Mouse (Mus musculus): Measurements from ENCODE around the gene Ppid. TPM values are rescaled to one million over a fixed set of nuclear protein-coding genes. Genes with fewer than 3 reads are reported as not detected.
"Not testable (repeated sequence)": the region's sequence is repeated elsewhere in the genome, so short reads cannot be mapped to it uniquely, and the experiment has no call there.

Gene Ppid
- polyA plus RNA-seq, 1 experiment from 2014 or later = 155 TPM

DNA sequence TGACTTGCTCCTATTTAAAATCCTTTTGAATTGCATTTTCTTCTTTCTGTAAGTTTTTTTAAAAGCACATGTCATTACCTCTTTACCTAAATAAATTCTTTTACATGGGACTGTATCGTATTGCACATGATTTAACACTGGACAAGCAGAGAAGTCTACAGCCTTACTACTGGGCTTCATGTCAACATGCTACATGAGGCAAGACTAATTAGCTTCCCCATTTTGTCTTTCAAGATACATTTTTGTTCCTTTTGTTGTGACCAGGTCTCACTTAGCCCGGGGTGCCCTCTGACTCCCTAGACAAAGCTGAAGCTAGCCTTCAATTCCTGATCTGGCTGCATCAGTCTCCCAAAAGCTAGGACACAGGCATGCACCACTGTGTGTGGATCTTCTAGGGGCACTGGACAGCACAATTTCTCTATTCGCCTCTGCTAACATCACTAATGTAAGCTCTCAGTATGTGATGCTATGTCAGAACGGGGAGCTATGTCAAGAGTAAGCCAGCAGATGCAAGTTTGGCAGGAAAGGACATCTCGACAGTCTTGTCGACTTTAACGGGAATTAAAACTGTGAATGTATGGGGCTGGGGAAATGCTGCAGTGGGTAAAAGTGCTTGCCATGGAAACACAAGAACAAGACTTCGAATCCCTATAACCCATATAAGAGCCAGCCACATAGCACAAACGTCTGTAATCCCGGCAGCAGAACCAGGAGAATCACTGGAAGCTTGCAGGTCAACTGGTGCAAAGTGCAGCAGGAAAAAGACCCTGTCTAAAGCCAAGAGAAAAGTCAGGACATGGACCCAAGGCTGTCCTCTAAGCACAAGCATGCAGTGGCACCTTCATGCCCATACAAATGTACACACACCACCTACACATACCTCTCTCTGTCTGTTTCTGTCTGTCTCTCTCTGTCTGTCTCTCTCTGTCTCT, 29.1 kb upstream of the Ppid start:
- H3K4me1 ChIP-seq (replicated peaks) = peaks cover 26% of the 10 kb centered on the region
- no peaks in the 10 kb centered on the region for H3K9me3 ChIP-seq
- no peak overlapping the region for H3K9ac ChIP-seq
- H3K27me3 ChIP-seq = no peaks in the 10 kb centered on the region
- no peak overlapping the region for H3K4me3 ChIP-seq
- H3K4me2 ChIP-seq = no peak overlapping the region
- no peaks in the 10 kb centered on the region for H3K36me3 ChIP-seq
- WGBS = 77% methylated on average over 10 of the region's 10 CpGs
- ATAC-seq (ENCODE audit: low FRiP score) = no peak
- no peak overlapping the region for H3K27ac ChIP-seq

DNA sequence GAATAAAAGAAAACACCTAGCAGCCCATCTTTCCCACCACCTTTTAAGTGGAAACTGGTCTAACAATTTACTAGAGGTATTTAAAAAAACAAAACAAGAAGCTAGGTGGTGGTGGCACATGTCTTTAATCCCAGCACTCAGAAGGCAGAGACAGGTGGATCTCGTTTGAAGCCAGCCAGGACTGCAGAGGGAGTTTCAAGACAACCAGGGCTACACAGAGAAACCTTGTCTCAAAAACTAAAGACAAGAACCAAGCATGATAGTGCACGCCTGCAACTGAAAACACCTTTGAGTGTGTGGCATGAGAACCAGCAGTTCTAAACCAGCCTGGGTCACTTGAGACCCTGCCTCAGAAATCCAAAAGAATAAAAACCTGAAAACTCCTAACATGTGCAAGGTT, 27.6 kb upstream of the Ppid start:
- no peaks in the 10 kb centered on the region for H3K9me3 ChIP-seq
- H3K9ac ChIP-seq = no peak overlapping the region
- no peak overlapping the region for H3K4me3 ChIP-seq
- peaks cover 30% of the 10 kb centered on the region for H3K4me1 ChIP-seq (replicated peaks)
- H3K27me3 ChIP-seq = no peaks in the 10 kb centered on the region
- H3K27ac ChIP-seq = no peak overlapping the region
- WGBS = 91% methylated on average over 2 of the region's 2 CpGs
- H3K4me2 ChIP-seq = no peak overlapping the region
- no peak for ATAC-seq (ENCODE audit: low FRiP score)
- no peaks in the 10 kb centered on the region for H3K36me3 ChIP-seq

- H3K4me3 ChIP-seq = no peak overlapping the region
- H3K4me1 ChIP-seq (replicated peaks) = peaks cover 25% of the 10 kb centered on the region
- no peak overlapping the region for H3K27ac ChIP-seq
- no peak overlapping the region for H3K4me2 ChIP-seq
- H3K36me3 ChIP-seq = no peaks in the 10 kb centered on the region
- no peak overlapping the region for H3K9ac ChIP-seq
- H3K9me3 ChIP-seq = no peaks in the 10 kb centered on the region
- no peaks in the 10 kb centered on the region for H3K27me3 ChIP-seq
- no peak for ATAC-seq (ENCODE audit: low FRiP score)
- 82% methylated on average over 10 of the region's 10 CpGs for WGBS
These were observed 26.1 kb upstream of the Ppid start for GRCm38 (mm10) chr3:79564875-79565606.

- peak overlapping the region; percentile 91 for H3K9ac ChIP-seq
- WGBS = 2% methylated on average over 60 of the region's 60 CpGs
- H3K36me3 ChIP-seq = no peaks in the 10 kb centered on the region
- H3K27me3 ChIP-seq = no peaks in the 10 kb centered on the region
- H3K4me3 ChIP-seq = peak overlapping the region; percentile 86
- no peaks in the 10 kb centered on the region for H3K9me3 ChIP-seq
- H3K4me1 ChIP-seq (replicated peaks) = peaks cover 23% of the 10 kb centered on the region
- peak; percentile 4 for ATAC-seq (ENCODE audit: low FRiP score)
- peak overlapping the region; percentile 91 for H3K4me2 ChIP-seq
- peak overlapping the region; percentile 85 for H3K27ac ChIP-seq
These were observed 24.1 kb upstream of the Ppid start for GRCm38 (mm10) chr3:79566716-79567691.

DNA sequence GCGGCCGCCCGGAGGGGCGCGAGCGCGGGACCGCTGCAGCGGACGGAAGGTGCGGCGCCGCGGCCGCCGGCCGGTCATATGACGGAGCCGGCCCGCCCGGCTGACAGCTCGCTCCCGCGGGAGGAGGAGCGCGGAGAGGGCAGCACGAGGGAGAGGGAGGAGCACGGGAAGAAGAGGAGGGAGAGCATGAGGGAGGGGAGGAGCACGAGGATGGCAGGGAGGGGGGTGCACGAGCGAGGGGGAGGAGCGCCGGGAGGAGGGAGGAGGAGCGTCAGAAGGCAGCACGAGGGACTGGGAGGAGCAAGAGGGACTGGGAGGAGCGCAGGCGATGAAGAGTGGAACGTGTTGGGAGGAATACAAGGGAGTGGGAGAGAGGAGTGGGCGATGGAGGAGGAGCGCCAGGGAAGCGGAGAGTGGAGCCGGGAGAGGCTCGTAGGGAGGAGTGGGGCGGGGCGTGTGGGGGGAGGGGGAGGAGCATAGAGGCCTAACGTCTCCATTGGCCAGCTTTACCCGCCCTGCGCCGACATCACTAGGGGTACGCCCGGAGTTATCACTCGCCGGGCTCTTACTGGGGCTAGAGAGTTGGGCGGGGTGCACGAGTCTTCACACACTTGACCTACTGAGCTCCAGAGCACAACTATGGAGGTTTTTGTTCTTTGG, 23.3 kb upstream of the Ppid start, which contains the start of gene Fnip2:
Gene Fnip2, minus strand, starts transcription at position 94 of the 660 bp plus-strand sequence.
- H3K9ac ChIP-seq = peak within 1 kb of the TSS; percentile 91
- no peaks in the 10 kb centered on the region for H3K27me3 ChIP-seq
- no peaks in the 10 kb centered on the region for H3K9me3 ChIP-seq
- H3K4me3 ChIP-seq = peak within 1 kb of the TSS; percentile 86
- ATAC-seq (ENCODE audit: low FRiP score) = peak; percentile 96
- H3K36me3 ChIP-seq = no peaks in the 10 kb centered on the region
- peak within 1 kb of the TSS; percentile 91 for H3K4me2 ChIP-seq
- WGBS = under 1% methylated on average over 55 of the region's 55 CpGs
- peak within 1 kb of the TSS; percentile 85 for H3K27ac ChIP-seq
- H3K4me1 ChIP-seq (replicated peaks) = peaks cover 22% of the 10 kb centered on the region

GRCm38 (mm10) chr3:79568629-79569350, 22.4 kb upstream of the Ppid start:
- Histone ChIP-seq H3K4me3 (peak overlapping the region; percentile 86), H3K27me3 (no peaks in the 10 kb centered on the region), H3K4me1 (replicated peaks) (peaks cover 22% of the 10 kb centered on the region), H3K9me3 (no peaks in the 10 kb centered on the region), H3K36me3 (no peaks in the 10 kb centered on the region), H3K9ac (peak overlapping the region; percentile 53; the same call in 1 of the 2 replicates), H3K27ac (peak overlapping the region; percentile 85; the same call in 1 of the 2 replicates), H3K4me2 (peak overlapping the region; percentile 91)
- ATAC-seq (ENCODE audit: low FRiP score) = no peak
- 88% methylated on average over 16 of the region's 16 CpGs for WGBS

DNA sequence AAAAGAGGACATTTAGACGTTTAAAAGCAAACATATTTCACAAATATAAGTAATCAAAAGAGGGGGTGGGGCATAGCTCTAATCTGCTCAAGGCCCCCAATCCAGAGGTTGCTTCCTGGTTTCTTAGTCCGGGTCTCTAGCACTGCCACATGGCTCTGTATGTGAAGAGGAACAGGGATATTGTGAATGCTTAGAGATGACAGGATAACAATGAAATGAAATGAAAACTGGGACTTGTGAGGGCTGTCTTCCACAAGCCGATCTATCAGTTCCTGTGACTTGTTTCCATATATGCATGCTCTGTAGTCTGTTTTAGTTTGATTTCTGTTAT, 21.8 kb upstream of the Ppid start:
- H3K4me2 ChIP-seq = no peak overlapping the region
- H3K27me3 ChIP-seq = no peaks in the 10 kb centered on the region
- no peaks in the 10 kb centered on the region for H3K36me3 ChIP-seq
- 87% methylated on average over 3 of the region's 3 CpGs for WGBS
- no peaks in the 10 kb centered on the region for H3K9me3 ChIP-seq
- ATAC-seq (ENCODE audit: low FRiP score) = no peak
- peaks cover 22% of the 10 kb centered on the region for H3K4me1 ChIP-seq (replicated peaks)
- no peak overlapping the region for H3K9ac ChIP-seq
- H3K4me3 ChIP-seq = no peak overlapping the region
- no peak overlapping the region for H3K27ac ChIP-seq

GRCm38 (mm10) chr3:79572399-79572798, 18.7 kb upstream of the Ppid start:
- WGBS = 69% methylated on average over 3 of the region's 3 CpGs
- Histone ChIP-seq H3K9ac (no peak overlapping the region), H3K36me3 (no peaks in the 10 kb centered on the region), H3K4me2 (no peak overlapping the region), H3K4me1 (replicated peaks) (peaks cover 11% of the 10 kb centered on the region), H3K27me3 (no peaks in the 10 kb centered on the region), H3K4me3 (no peak overlapping the region), H3K27ac (no peak overlapping the region), H3K9me3 (no peaks in the 10 kb centered on the region)
- ATAC-seq (ENCODE audit: low FRiP score) = no peak

DNA sequence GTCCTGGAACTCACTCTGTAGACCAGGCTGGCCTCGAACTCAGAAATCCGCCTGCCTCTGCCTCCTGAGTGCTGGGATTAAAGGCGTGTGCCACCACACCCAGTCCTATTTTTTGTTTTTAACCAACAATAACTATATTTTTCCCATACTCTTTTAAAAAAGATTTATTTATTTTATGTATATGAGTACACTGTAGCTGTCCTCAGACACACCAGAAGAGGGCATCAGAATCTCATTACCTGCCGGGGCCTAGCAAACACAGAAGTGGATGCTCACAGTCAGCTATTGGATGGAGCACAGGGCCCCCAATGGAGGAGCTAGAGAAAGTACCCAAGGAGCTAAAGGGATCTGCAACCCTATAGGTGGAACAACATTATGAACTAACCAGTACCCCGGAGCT, 17.8 kb upstream of the Ppid start:
- not testable (repeated sequence) for H3K4me2 ChIP-seq; H3K27me3 ChIP-seq; H3K27ac ChIP-seq; H3K9me3 ChIP-seq; H3K4me1 ChIP-seq (replicated peaks); ATAC-seq (ENCODE audit: low FRiP score); H3K36me3 ChIP-seq; H3K9ac ChIP-seq; H3K4me3 ChIP-seq
- WGBS = 96% methylated on average over 5 of the region's 5 CpGs

- no peak for ATAC-seq (ENCODE audit: low FRiP score)
- no peak overlapping the region for H3K27ac ChIP-seq
- H3K4me2 ChIP-seq = no peak overlapping the region
- H3K36me3 ChIP-seq = no peaks in the 10 kb centered on the region
- 80% methylated on average over 3 of the region's 3 CpGs for WGBS
- no peaks in the 10 kb centered on the region for H3K9me3 ChIP-seq
- no peak overlapping the region for H3K4me3 ChIP-seq
- H3K9ac ChIP-seq = no peak overlapping the region
- H3K27me3 ChIP-seq = no peaks in the 10 kb centered on the region
- H3K4me1 ChIP-seq (replicated peaks) = peaks cover 7% of the 10 kb centered on the region
These were observed 16.8 kb upstream of the Ppid start for GRCm38 (mm10) chr3:79574336-79574735.

Measured in hindbrain, embryonic 13.5 days (tissue).